Comparison of ENCODE assay signal across 8 mouse cellular contexts in genomic region chr8:54954741-54955455, GRCm38 (mm10). TPM values are rescaled to one million over a fixed set of nuclear protein-coding genes. Genes with fewer than 3 reads are reported as not detected.
A peak's percentile ranks its signal among the peaks of the same experiment; 100 is the strongest.
DNase-seq lines count a peak whose midpoint lies in the region; ATAC-seq lines count a peak whose summit lies in the region.

Gene Gpm6a, plus strand, starts transcription at chr8:54954843.

- no peak within 1 kb of the TSS for H3K4me3 ChIP-seq in liver, embryonic 12.5 days

- 35% methylated on average over 13 of the region's 13 CpGs for WGBS in liver, embryonic 12.5 days (ENCODE audit: insufficient replicate concordance)

- DNase-seq in cerebellum, adult 11-12 months, result peak; percentile 75
- DNase-seq in cerebellum, postnatal 25 days, result peak; percentile 77 to 79
- DNase-seq in frontal cortex, postnatal 36 days (ENCODE audit: low spot score in 2 of 2), result peak; percentile 68 to 69
- DNase-seq in left cerebral cortex, postnatal 10 days (ENCODE audit: extremely low spot score in 1 of 2, low spot score in 2 of 2), result peak; percentile 63 to 86
- peak; percentile 43 for DNase-seq in retina, postnatal 7 days (ENCODE audit: low read depth, low spot score)
- DNase-seq in ovary, adult 18-20 months (ENCODE audit: low spot score), result no peak
- DNase-seq in thymus, postnatal 10 days (ENCODE audit: low spot score in 2 of 2), result no peak

- no peak for ATAC-seq in liver, embryonic 12.5 days

- no peaks in the 10 kb centered on the region for H3K27me3 ChIP-seq in liver, embryonic 12.5 days (replicated peaks)

- intact Hi-C loops in left cerebral cortex, postnatal 10 days (cut with DNase I), result loop anchor here (10.0 kb wide), 2 partner anchors 90 to 220 kb away; no protein-coding TSS in a partner anchor

- no peaks in the 10 kb centered on the region for H3K36me3 ChIP-seq in liver, embryonic 12.5 days

- H3K9ac ChIP-seq in liver, embryonic 12.5 days, result no peak within 1 kb of the TSS

- no peak within 1 kb of the TSS for H3K27ac ChIP-seq in liver, embryonic 12.5 days

- no peaks in the 10 kb centered on the region for H3K4me1 ChIP-seq in liver, embryonic 12.5 days

- H3K4me2 ChIP-seq in liver, embryonic 12.5 days, result no peak within 1 kb of the TSS

- H3K9me3 ChIP-seq in liver, embryonic 12.5 days (replicated peaks), result no peaks in the 10 kb centered on the region

RNA-seq across cellular contexts. Expression of gene Gpm6a, which starts in this region (rescaled TPM):
- total RNA-seq in left cerebral cortex, postnatal 10 days (2021), result 1,000 to 10,000 TPM; 1,328 to 1,331 TPM
- 3.2 and 3.4 TPM in 2 replicates for polyA plus RNA-seq in liver, embryonic 12.5 days (2016; fragmentation: Nextera tagmentation; extraction: Ambion mirVana)

Comparison
In these comparisons a context has a peak if more than half of its experiments do, and no peak if none do; other contexts are left out.
1. DNase-seq: peak in cerebellum, adult 11-12 months (single experiment), cerebellum, postnatal 25 days (2 of 2), frontal cortex, postnatal 36 days (2 of 2), left cerebral cortex, postnatal 10 days (2 of 2) and retina, postnatal 7 days (single experiment); none in ovary, adult 18-20 months (single experiment) and thymus, postnatal 10 days (0 of 2).